Mouse (Mus musculus) urinary bladder, postnatal 4 days (tissue): ENCODE measurements around the gene Gm9774.

ENCODE experiments used
- DNase-seq, 2 experiments: peaks; one replicate each; pipeline ENCODE4 v3.0.0; 2021 to 2022; ENCODE audit warnings: low spot score in 2 of 2

Gm9774 gene

DNA sequence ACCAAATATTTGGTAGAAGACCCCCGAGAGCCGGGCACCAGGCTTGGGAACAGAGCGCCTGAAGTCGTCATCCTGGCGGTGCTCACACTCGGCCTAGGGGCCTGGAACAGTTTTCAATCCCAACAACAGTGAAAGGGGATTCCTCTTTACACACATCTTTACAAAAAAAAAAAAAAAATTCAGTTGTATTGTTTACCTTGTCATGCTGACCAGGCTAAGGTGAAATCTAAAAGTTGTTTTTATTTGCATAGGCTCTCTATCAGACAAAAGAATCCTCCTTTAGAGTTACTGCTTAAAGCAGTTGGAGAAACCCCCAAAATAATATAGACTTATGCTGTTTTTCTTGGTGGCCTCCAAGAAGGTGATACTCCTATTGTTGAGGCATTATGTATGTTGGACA lies at the start of gene Gm9774:
Gene Gm9774, minus strand, starts transcription at position 101 of the 400 bp plus-strand sequence.
- DNase-seq: no peak

DNA sequence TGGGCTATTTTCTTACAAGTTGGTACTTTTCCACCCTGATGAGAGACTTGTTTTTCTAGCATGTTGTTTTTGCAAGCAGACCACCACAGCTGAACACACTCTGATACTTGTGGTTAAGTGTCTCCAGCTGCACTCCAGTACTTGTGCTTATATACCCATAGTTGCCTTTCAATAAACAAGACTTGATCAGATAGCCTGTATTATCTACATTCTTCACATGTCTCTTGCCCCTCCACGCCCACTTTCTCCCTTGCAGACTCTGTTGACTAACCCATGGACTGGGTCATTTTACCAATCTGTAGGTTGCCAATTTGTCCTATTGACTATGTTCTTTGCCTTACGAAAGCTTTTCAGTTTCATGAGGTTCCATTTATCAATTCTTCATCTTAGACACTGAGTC lies 40.9 kb upstream of the Gm9774 start:
- DNase-seq: no peak

DNA sequence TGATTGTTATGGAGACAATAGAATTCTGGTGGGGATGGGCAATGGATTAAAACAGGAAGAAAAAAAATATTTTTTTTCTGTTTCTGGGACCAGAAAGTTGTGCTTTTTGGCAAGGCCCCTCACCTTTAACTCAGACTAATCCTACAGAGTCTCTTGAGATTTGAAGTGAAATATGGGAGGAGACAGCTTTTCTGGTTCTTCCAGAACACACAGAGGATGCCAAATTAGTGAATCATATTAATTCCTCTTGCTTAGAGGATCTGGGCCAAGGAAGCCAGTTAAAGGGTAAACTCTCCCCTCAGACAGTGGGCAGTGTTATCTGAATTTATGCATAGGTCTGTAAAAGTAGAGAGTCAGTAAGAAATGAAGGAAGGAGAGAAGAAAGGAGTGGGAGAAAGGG lies 38.2 kb upstream of the Gm9774 start:
- no peak for DNase-seq

DNA sequence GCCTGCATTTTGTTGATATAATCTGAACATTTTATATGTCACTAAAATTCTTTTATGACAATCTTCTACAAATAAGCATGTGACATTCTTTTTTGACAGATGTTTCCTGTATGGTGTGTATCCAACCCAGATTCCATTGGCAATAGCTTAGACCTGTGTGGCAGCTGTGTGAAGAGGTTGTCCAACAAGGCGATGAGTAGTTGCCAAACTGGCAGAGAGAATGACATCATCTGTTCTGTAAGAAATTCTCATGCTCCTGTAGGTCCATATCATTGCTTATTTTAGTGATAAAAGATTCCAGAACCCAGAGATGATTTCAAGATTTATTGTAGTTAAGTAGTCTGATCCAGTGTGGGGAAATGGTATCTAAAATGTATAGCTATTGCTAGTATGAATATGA lies 37.4 kb upstream of the Gm9774 start:
- DNase-seq: no peak

DNA sequence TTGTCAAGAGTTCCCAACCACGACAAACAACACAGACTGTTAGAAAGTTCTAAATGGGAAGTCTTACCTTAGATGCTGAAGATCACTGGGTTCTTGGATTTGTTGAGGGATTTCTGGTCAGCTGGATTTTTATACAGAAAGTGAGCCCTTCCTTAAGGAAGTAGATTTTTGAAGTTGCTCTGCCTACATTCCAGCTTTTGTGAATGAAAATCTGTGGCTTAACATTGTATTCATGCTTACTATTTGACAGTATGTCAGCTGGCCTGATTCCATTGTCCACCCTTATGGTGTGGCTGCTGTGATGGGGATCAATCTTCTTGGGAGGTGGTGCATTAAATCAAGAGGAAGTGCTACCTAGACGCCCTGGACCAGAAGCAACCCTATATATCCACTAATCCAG lies 29.4 kb upstream of the Gm9774 start, which contains the start of gene Sprr3:
Gene Sprr3, minus strand, starts transcription at position 101 of the 400 bp plus-strand sequence.
- no peak for DNase-seq

DNA sequence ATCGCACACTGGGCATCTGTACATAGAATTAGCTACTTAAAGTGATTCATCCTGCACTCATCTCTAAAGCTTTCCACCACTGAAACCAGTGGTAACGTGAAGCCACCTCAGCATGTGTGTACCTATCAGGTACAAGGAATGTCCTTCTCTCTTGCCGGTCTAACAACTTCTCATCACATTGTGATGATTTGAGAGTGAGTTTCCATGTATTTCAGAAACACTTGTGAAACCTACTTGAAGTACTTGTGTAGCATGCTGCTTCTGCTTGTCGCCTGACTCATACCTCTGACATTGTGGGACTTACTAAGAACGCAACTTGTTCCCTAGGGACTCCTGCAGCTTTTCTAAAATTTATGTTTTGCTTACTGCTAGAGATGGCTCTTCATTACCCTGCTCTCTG lies 25.9 kb upstream of the Gm9774 start:
- no peak for DNase-seq

DNA sequence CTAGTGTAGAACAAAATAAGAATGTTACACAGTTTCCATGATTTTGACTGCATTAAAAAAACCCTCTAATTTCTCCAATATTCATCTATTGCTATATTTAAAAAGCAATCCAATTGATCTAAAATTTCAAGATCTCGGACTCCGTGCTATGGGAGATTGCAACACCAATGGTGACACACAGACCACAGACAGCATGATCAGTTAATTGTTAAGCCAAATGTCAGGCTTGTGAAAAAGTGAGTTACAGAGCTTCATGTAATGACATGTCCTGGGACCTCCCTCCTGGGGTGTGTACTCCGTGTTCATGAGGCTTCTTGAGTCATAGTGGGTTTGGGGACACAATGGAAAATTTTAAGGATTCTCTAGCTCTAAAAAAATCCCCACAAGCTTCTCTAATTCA lies 11.0 kb upstream of the Gm9774 start:
- DNase-seq: no peak

DNA sequence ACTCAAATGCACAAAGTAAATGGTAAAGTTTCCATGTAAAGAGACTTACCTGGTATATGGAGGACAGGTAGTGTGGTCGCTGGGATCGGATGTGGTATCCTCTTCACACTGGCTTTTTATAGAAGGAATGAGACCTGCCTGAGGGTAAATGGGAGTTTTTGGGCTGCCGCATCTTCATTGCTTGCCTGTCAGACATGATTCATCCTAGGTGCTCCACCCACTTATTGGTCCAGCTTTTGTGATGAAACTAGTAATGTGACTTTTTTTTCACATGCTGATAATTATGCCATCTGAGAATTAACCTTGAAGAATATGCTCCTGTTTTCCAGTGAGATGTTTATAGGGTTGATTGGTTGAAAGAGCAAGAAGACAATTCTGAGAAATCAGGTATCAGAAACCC lies 9.5 kb upstream of the Gm9774 start, which contains the start of gene Sprr1b:
Gene Sprr1b, minus strand, starts transcription at position 101 of the 400 bp plus-strand sequence.
- DNase-seq: no peak

DNA sequence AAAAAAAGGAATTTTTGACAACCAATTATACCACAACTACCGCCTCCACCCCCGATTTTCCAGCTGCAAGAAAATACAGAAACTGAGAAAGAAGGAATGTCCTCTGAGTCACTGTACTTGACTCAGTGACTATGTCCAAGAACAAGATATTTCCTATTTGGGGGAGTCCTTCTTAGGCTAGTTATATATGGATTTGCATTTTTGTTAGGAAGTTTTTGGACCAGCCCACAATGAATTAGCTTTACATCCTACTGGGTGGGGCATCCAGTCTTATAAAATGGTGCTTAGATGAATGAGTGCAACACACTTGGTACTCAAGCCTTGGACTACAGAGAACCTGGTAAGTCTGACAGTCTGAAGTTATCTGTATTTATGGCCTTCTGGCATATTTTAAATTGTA lies 3.1 kb upstream of the Gm9774 start, which contains the start of gene Sprr2k:
Gene Sprr2k, plus strand, starts transcription at position 301 of the 400 bp plus-strand sequence.
- no peak for DNase-seq

DNA sequence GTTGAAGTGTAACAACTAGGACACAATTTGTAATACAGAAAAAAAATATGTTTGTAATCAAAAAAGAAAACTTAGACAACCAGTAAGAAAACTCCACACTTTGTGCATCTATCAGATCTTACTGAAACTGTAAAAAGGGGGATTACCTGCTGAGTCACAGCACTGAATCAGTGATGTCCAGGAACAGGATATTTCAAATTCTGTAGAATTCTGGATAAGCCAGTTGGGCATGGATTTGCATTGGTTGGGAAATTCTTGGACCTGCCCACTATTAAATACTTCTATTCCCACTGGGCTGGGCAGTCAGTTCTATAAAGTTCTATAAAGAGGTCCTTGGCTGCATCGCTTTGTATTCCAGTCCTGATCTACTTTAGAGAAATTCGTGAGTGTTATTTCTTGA lies 11.4 kb downstream of the Gm9774 start, which contains the start of gene Sprr2j-ps:
Gene Sprr2j-ps, plus strand, starts transcription at position 301 of the 400 bp plus-strand sequence.
- no peak for DNase-seq

DNA sequence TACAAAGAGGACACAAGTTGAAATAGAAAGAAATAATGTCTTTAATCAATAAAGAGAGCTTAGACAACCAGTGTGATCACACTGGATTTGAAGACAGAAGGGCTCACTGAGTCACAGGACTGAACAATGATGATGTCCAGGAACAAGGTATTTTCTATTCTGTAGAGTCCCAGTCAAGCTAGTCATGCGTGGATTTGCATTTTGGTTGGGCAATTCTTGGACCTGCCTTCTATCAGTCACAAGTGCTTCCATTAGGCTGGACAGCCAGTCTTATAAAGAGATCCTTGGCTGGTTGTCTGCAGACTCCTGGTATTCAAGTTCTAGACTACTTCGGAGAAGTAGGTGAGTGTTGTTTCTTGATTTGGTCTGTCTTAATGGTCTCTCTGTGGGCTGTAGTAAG lies 21.5 kb downstream of the Gm9774 start, which contains the start of gene Sprr2i:
Gene Sprr2i, plus strand, starts transcription at position 301 of the 400 bp plus-strand sequence.
- DNase-seq: no peak

DNA sequence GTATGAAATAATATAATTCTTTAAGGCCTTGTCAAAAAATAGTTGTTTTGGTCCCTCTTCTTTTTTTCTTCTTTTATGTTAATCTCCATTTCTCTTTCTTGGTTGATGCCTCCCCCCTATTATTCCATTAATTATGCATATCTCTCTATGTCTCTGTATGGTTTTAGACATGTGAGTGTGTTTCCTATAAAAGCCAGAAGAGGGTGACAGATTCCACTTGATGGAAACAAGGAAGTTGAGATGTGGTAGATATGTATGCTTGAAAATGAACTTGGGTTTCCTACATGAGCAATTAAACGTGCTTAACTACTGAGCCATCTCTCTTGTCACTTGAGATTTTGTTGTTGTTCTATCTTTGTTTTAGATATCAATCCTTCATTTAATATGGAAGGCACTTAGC lies 34.9 kb downstream of the Gm9774 start:
- DNase-seq: no peak

DNA sequence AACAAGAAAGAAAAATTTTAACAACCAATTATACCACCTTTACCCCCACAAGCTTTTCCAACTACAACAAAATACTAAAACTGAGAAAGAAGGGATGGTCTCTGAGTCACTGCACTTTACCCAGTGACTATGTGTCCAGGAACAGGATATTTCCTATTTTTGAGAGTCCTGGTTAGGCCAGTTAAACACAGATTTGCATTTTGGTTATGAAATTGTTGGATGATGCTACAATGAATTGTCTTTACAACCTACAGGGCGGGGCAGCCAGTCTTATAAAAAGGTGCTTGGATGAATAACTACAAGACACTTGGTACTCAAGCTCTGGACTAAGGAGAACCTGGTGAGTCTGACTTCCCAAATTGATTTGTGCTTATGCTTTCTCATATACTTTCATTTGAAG lies 43.8 kb downstream of the Gm9774 start, which contains the start of gene Sprr2h:
Gene Sprr2h, plus strand, starts transcription at position 301 of the 400 bp plus-strand sequence.
- DNase-seq: no peak
